Mouse (Mus musculus) megakaryocyte, embryonic 14.5 days (primary cell): Measurements from ENCODE around the gene Rbm20.

ENCODE experiments used
- FLI1 ChIP-seq: IDR thresholded peaks from 2 replicates; pipeline ENCODE4 v1.6.1; 2012; ENCODE audit warnings: low read length, inconsistent platforms, mixed read lengths
- GATA1 ChIP-seq: IDR thresholded peaks from 3 replicates; pipeline ENCODE4 v1.6.1; 2012; ENCODE audit warnings: mixed read lengths, low read length, inconsistent platforms, borderline replicate concordance

DNA sequence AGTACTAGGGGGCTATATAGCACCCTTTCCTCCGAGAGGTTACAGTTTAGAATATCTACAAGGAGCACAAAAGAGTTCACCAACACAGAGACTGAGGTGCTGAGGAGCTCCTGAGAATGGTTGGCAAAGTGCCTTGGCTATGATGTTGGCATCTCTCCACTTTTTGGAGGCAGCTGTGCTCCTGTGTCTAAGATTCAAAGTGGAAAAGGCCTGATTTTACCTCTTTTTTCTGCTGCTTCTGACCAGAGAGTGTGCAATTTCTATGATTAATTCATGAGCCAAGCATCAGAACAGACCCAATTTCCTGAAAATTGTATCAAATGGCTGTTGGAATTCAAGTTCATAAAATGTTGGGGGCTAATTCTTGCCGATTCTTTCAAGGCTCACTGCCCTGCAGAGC is 109.1 kb downstream of the Rbm20 start:
- no peak for TF ChIP-seq GATA1
- TF ChIP-seq FLI1 = no peak
